Mouse (Mus musculus): Measurements from ENCODE around the gene Gnb4. TPM values are rescaled to one million over a fixed set of nuclear protein-coding genes. Genes with fewer than 3 reads are reported as not detected.

Gnb4 gene
- 27.4 TPM for polyA plus RNA-seq (2015; fragmentation: Illumina TruSeq; extraction: RNeasy Lipid Tissue Mini Kit (QIAGEN cat#74804); ENCODE audit: low read depth, low replicate concordance)

DNA sequence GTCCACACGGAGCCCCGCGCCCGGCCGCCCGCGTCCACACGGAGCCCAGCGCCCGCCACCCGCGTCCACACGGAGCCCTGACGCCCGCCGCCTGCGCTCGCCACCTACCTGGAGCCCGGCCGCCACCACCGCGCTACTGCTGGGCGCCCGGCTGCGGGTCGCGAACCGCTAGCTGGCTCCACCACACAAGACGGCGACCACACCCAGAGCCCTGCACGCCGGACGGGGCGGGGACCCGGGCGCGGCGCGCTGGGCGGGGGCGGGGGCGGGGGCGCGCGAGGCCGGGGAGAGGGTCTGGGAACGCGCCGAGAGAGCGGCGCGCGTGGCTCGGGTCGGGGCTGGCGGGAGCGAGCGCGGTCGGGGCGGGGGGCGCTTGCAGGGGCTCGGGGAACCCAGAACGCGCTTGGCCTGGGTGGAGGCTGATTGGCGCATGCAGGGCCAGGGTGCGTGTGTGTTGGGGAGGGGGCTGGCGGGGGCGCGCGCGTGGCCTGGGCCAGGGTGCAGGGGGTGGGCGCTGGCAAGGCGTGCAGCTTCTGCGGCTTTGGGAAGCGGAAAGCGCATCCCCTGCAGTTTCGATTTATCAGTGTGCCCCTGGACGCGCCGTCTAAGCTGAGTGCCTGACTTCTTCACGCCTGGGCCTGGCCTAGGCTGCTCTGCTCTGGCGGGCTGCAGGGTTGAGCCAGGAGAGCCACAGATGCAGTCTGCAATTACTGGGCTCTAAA, at the start of gene Gnb4:
Gene Gnb4 (minus strand): TSS at position 255 of the 722 bp plus-strand sequence.

Other genes starting within 250 kb of the Gnb4 start
- 27.6 TPM for gene Pik3ca, start 218.9 kb downstream of the Gnb4 start, polyA plus RNA-seq (2015; fragmentation: Illumina TruSeq; extraction: RNeasy Lipid Tissue Mini Kit (QIAGEN cat#74804); ENCODE audit: low read depth, low replicate concordance)
- gene Kcnmb3, start 124.4 kb downstream of the Gnb4 start, polyA plus RNA-seq (2015; fragmentation: Illumina TruSeq; extraction: RNeasy Lipid Tissue Mini Kit (QIAGEN cat#74804); ENCODE audit: low read depth, low replicate concordance) = not detected
- gene Zfp639, start 106.3 kb downstream of the Gnb4 start, polyA plus RNA-seq (2015; fragmentation: Illumina TruSeq; extraction: RNeasy Lipid Tissue Mini Kit (QIAGEN cat#74804); ENCODE audit: low read depth, low replicate concordance) = 53.9 TPM
- 102 TPM for gene Mfn1, start 87.1 kb downstream of the Gnb4 start, polyA plus RNA-seq (2015; fragmentation: Illumina TruSeq; extraction: RNeasy Lipid Tissue Mini Kit (QIAGEN cat#74804); ENCODE audit: low read depth, low replicate concordance)
- 18.8 TPM for gene Actl6a, start 89.7 kb upstream of the Gnb4 start, polyA plus RNA-seq (2015; fragmentation: Illumina TruSeq; extraction: RNeasy Lipid Tissue Mini Kit (QIAGEN cat#74804); ENCODE audit: low read depth, low replicate concordance)
- 416 TPM for gene Ndufb5, start 120.4 kb upstream of the Gnb4 start, polyA plus RNA-seq (2015; fragmentation: Illumina TruSeq; extraction: RNeasy Lipid Tissue Mini Kit (QIAGEN cat#74804); ENCODE audit: low read depth, low replicate concordance)
- gene Mrpl47, start 121.0 kb upstream of the Gnb4 start, polyA plus RNA-seq (2015; fragmentation: Illumina TruSeq; extraction: RNeasy Lipid Tissue Mini Kit (QIAGEN cat#74804); ENCODE audit: low read depth, low replicate concordance) = 40.5 TPM
- gene Usp13, start 201.0 kb upstream of the Gnb4 start, polyA plus RNA-seq (2015; fragmentation: Illumina TruSeq; extraction: RNeasy Lipid Tissue Mini Kit (QIAGEN cat#74804); ENCODE audit: low read depth, low replicate concordance) = 12.9 TPM